Mouse (Mus musculus): ENCODE data around the gene Supt3.

Gene Supt3

GRCm38 (mm10) chr17:45133501-45134400 is 356.8 kb downstream of the Supt3 start:
- DNase-seq = no peak

DNA sequence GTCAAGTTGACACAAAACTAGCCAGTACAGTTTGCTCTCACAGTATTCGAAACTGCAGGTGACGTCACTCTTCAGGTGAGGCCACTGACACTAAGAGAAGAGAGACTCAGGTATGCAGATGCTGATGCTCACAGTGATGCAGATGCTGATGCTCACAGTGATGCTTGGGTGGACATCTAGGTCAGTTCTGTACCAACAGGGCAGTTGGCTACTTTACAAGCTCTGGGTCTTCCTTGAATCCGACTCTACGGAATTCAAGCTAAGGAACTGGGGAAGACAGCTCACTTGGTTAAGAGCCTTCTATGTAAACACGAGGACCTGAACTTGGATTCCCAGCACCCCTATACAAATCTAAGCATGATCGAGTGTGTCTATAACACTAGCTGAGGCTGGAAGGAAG is 359.5 kb downstream of the Supt3 start:
- DNase-seq = no peak

GRCm38 (mm10) chr17:45143043-45143442 is 366.1 kb downstream of the Supt3 start:
- no peak for DNase-seq

DNA sequence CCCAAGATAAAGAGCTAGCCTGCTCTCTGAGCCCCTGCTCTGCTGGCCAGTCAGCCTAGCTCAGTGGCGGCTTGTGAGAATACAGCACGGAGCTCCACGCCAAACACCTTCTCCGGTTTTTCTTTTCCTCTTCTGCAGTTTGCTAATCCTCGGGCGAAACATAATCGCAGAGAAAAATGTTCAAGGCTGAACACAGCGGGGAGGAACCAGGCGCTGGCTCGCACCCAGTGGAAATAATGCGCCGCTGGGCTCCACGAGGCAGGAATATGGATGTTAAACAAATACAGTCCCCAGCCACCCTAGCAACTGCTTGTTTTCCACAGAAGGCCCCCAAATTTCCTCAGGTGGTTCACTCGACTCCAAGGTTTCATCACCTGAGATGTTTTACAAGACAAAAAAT is 367.7 kb downstream of the Supt3 start:
- DNase-seq = no peak

DNA sequence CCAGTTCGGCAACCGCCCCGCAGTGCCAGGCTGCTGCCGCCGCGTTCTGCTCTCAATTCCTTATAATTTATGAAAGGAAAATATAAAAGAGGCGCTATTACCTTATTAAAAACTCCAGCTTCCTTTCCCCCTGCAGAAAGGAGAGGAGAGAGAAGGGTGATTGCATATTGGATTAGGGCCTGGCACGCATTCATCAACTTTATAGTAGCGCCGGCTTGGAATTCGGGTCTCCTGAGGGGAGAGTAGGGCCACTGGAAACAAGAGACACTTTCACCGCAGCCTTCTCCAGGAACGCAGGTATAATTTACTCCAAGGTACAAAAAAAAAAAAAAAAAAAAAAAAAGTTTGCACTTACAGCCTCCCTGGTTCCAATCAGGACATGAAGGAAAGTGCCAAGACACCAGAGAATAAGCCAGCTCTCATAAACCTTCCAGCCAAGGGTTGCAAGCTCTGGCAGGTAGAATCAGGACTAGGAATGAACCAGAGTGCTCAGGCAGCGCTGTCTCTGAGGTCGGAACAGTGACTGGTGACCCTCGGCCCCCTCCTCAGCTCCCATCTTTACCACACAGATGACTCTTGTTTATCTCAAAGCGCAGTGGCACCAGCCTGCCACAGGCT is 374.5 kb downstream of the Supt3 start:
- no peak for DNase-seq

DNA sequence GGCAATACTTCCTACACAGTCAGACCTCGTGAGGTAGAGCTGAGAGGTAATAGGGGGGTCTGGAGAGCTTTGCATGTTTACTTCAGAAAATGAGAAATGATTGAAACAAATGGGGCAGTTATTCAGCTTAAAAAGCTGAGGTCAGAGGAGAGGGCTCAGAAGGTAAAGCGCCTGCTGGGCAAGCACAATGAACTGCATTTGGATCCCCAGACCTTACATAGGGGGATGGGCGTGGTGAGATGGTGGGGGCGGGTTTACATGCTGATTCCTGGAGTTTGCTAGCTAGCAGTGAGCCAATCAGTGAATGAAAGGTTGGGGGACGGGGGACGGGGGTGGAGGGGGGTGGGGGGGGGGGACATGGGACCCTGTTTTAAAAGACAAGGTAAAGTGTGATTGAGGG is 376.8 kb downstream of the Supt3 start:
- no peak for DNase-seq

DNA sequence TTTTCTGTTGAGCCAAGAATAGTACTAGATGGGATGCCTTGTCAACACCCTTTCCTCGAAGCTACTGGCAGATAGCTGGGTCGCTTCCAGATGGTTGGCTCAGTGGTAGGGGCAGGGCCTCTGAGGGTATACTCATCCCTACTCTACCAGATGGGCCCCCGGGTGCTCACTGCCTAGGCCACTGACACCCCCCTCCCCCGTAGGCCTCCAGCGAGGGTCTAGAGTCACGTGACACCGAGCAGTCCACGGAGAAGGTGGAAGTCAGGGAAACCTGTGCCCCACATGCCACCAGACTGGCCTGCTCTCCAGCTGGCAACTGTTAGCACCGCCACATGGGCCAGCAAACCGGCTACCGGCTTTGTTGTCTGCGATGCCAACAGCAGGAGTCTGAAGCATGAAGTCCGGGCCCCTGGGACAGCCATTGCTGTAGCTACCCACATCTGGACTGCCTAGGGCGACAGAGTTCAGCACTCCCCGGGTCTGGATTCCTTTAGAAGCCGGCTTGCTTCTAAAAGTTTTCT is 381.3 kb downstream of the Supt3 start:
- DNase-seq = no peak

GRCm38 (mm10) chr17:45160651-45161050 is 383.7 kb downstream of the Supt3 start:
- no peak for DNase-seq

DNA sequence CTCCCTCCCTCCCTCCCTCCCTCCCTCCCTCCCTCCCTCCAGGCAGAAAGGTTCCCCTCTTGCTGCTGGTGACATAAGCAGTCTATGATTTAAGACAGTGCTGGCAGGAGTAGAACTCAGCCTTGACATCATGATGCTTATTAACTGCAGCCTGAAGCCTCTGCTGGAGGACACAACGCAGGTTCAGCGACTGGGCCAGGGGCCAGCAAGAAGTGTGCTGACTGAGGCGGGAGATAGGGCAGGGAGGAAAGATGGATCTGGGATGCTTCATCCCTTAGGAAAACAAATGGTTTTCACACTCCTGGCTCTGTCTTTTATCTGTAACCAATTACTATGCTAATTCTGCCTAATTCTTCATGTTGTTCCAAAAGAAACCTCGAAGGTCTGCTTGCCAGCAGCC is 388.8 kb downstream of the Supt3 start:
- peak; percentile 14 for DNase-seq

Data from kidney, postnatal 10 days (tissue).